Mouse (Mus musculus) frontal cortex, postnatal 25 days (tissue): ENCODE data around the gene Ctnna2.

Source experiments
- DNase-seq, 2 experiments: peaks; one replicate each; pipeline ENCODE4 v3.0.0; 2022; ENCODE audit warnings: low spot score in 2 of 2

Ctnna2 gene

DNA sequence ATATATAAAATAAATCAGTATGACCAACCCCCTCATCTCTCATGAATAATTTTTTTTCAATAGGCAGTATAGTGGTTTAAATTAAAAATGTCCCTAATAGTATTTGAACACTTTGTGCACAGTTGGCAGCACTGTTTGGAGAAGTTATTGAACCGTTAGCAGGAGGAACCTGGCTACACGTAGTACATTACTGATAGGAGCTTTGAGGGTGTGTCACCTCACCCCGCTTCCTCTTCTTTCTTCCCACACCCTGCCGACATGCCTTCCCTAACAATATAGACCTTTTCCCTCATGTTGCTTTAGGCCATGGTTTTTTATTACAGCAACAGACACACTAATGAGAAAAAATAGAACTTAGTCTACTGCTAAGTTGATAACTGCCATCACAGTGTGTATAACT, 1071.4 kb downstream of the Ctnna2 start:
- DNase-seq = no peak

- no peak for DNase-seq
Observed at GRCm38 (mm10) chr6:76897156-76897555, 1082.3 kb downstream of the Ctnna2 start.
